Mouse (Mus musculus) liver, embryonic 12.5 days (tissue): ENCODE results near the gene Itgb2. TPM values are rescaled to one million over a fixed set of nuclear protein-coding genes. Genes with fewer than 3 reads are reported as not detected.

Experiments
- ATAC-seq: fragments of 200-750 bp; cut with Nextera tagmentation; 2 replicates; pipeline ENCODE4 v1.8.0; 2017; ENCODE audit warnings: moderate number of reproducible peaks, mild to moderate bottlenecking, moderate library complexity
- H3K27ac ChIP-seq: fragments of 300-500 bp; sonication (generic); 2 replicates; pipeline ENCODE4 v1.5.1; 2016; ENCODE audit warnings: mild to moderate bottlenecking
- H3K27me3 ChIP-seq: fragments of 300-500 bp; sonication (generic); replicated peaks from 2 replicates; pipeline ENCODE4 v1.6.1; 2016; ENCODE audit warnings: mild to moderate bottlenecking, moderate library complexity
- H3K36me3 ChIP-seq: fragments of 300-500 bp; sonication (generic); 2 replicates; pipeline ENCODE4 v1.6.1; 2016; ENCODE audit warnings: mild to moderate bottlenecking, moderate library complexity
- H3K4me1 ChIP-seq: fragments of 300-500 bp; sonication (generic); 2 replicates; pipeline ENCODE4 v1.6.1; 2016
- H3K4me2 ChIP-seq: fragments of 300-500 bp; sonication (generic); 2 replicates; pipeline ENCODE4 v1.6.1; 2016; ENCODE audit warnings: mild to moderate bottlenecking, moderate library complexity
- H3K4me3 ChIP-seq: fragments of 300-500 bp; sonication (generic); 2 replicates; pipeline ENCODE4 v1.5.1; 2016; ENCODE audit warnings: mild to moderate bottlenecking, moderate library complexity
- H3K9ac ChIP-seq: fragments of 300-500 bp; sonication (generic); 2 replicates; pipeline ENCODE4 v1.6.1; 2016; ENCODE audit warnings: mild to moderate bottlenecking, moderate library complexity
- H3K9me3 ChIP-seq: fragments of 300-500 bp; sonication (generic); replicated peaks from 2 replicates; pipeline ENCODE4 v1.6.1; 2016; ENCODE audit warnings: mild to moderate bottlenecking, moderate library complexity
- WGBS: fragments of 180-500 bp; shearing (Covaris S2); methylation state at CpG from one replicate; pipeline ENCODE4 v1.1.7; 2016; ENCODE audit not compliant: insufficient replicate concordance; 5-methylcytosine and 5-hydroxymethylcytosine counted together
- polyA plus RNA-seq: library from polyadenylated mRNA; unstranded; fragments of >200 nt; fragmentation: Nextera tagmentation; extraction: Ambion mirVana; gene quantifications from 2 replicates; pipeline ENCODE4 v1.2.1, GENCODE M21; 2016

The Itgb2 gene
- polyA plus RNA-seq, 1 experiment from 2014 or later, result 13.9 TPM

- peak within 1 kb of the TSS; percentile 81 for H3K9ac ChIP-seq
- no peaks in the 10 kb centered on the region for H3K9me3 ChIP-seq
- peak within 1 kb of the TSS; percentile 75 for H3K4me3 ChIP-seq
- H3K36me3 ChIP-seq, result peaks cover 12% of the 10 kb centered on the region
- H3K27ac ChIP-seq, result peak within 1 kb of the TSS; percentile 97
- WGBS, result 1% methylated on average over 64 of the region's 64 CpGs
- peaks cover 56% of the 10 kb centered on the region for H3K4me1 ChIP-seq
- peak; percentile 95 for ATAC-seq
- peak within 1 kb of the TSS; percentile 96 for H3K4me2 ChIP-seq
- H3K27me3 ChIP-seq, result no peaks in the 10 kb centered on the region
These were observed 51.6 kb downstream of the Itgb2 start, which contains the start of gene Pttg1ip for GRCm38 (mm10) chr10:77581408-77582284. Gene Pttg1ip, plus strand, starts transcription at chr10:77581720.

GRCm38 (mm10) chr10:77582285-77582618, 52.2 kb downstream of the Itgb2 start:
- peak overlapping the region; percentile 75 for H3K4me3 ChIP-seq
- peak overlapping the region; percentile 96 for H3K4me2 ChIP-seq
- H3K9me3 ChIP-seq, result no peaks in the 10 kb centered on the region
- H3K9ac ChIP-seq, result peak overlapping the region; percentile 81
- 8% methylated on average over 8 of the region's 8 CpGs for WGBS
- peaks cover 19% of the 10 kb centered on the region for H3K36me3 ChIP-seq
- H3K27me3 ChIP-seq, result no peaks in the 10 kb centered on the region
- peaks cover 62% of the 10 kb centered on the region for H3K4me1 ChIP-seq
- ATAC-seq, result peak; percentile 16
- peak overlapping the region; percentile 97 for H3K27ac ChIP-seq

- Histone ChIP-seq H3K27ac (peak overlapping the region; percentile 97), H3K4me1 (peaks cover 78% of the 10 kb centered on the region), H3K9me3 (no peaks in the 10 kb centered on the region), H3K27me3 (no peaks in the 10 kb centered on the region), H3K4me3 (peak overlapping the region; percentile 19), H3K36me3 (peaks cover 35% of the 10 kb centered on the region), H3K4me2 (peak overlapping the region; percentile 96), H3K9ac (peak overlapping the region; percentile 31; the same call in 1 of the 2 replicates)
- 21% methylated on average over 10 of the region's 10 CpGs for WGBS
- no peak for ATAC-seq
These were observed 53.9 kb downstream of the Itgb2 start for GRCm38 (mm10) chr10:77583795-77584422.

GRCm38 (mm10) chr10:77586637-77587036, 56.6 kb downstream of the Itgb2 start:
- Histone ChIP-seq H3K9me3 (no peaks in the 10 kb centered on the region), H3K27ac (no peak overlapping the region), H3K4me2 (no peak overlapping the region), H3K9ac (no peak overlapping the region), H3K27me3 (no peaks in the 10 kb centered on the region), H3K4me1 (peaks cover 89% of the 10 kb centered on the region), H3K36me3 (peaks cover 61% of the 10 kb centered on the region), H3K4me3 (no peak overlapping the region)
- no peak for ATAC-seq
- WGBS, result 88% methylated on average over 3 of the region's 3 CpGs

- ATAC-seq, result no peak
- WGBS, result 85% methylated on average over 6 of the region's 6 CpGs
- no peak overlapping the region for H3K9ac ChIP-seq
- peaks cover 67% of the 10 kb centered on the region for H3K36me3 ChIP-seq
- H3K27me3 ChIP-seq, result no peaks in the 10 kb centered on the region
- no peaks in the 10 kb centered on the region for H3K9me3 ChIP-seq
- no peak overlapping the region for H3K27ac ChIP-seq
- H3K4me3 ChIP-seq, result no peak overlapping the region
- no peak overlapping the region for H3K4me2 ChIP-seq
- peaks cover 89% of the 10 kb centered on the region for H3K4me1 ChIP-seq
These were observed 57.2 kb downstream of the Itgb2 start for GRCm38 (mm10) chr10:77587091-77587775.

GRCm38 (mm10) chr10:77588036-77588435, 58.0 kb downstream of the Itgb2 start:
- no peak overlapping the region for H3K9ac ChIP-seq
- no peak overlapping the region for H3K4me3 ChIP-seq
- 68% methylated on average over 2 of the region's 2 CpGs for whole genome bisulfite sequencing
- H3K27me3 ChIP-seq, result no peaks in the 10 kb centered on the region
- H3K4me2 ChIP-seq, result no peak overlapping the region
- H3K27ac ChIP-seq, result peak overlapping the region; percentile 81
- H3K9me3 ChIP-seq, result no peaks in the 10 kb centered on the region
- no peak for ATAC-seq
- peaks cover 81% of the 10 kb centered on the region for H3K4me1 ChIP-seq
- H3K36me3 ChIP-seq, result peaks cover 73% of the 10 kb centered on the region

- Histone ChIP-seq H3K4me1 (peaks cover 71% of the 10 kb centered on the region), H3K36me3 (peaks cover 82% of the 10 kb centered on the region), H3K9ac (no peak overlapping the region; the same call in 1 of the 2 replicates), H3K4me2 (peak overlapping the region; percentile 20; the same call in 1 of the 2 replicates), H3K9me3 (no peaks in the 10 kb centered on the region), H3K4me3 (no peak overlapping the region), H3K27ac (peak overlapping the region; percentile 81), H3K27me3 (no peaks in the 10 kb centered on the region)
- no peak for ATAC-seq
- WGBS, result 23% methylated on average over 7 of the region's 7 CpGs
These were observed 59.1 kb downstream of the Itgb2 start for GRCm38 (mm10) chr10:77589117-77589516.

GRCm38 (mm10) chr10:77589749-77590148, 59.7 kb downstream of the Itgb2 start:
- Histone ChIP-seq H3K27me3 (no peaks in the 10 kb centered on the region), H3K27ac (peak overlapping the region; percentile 81), H3K4me3 (no peak overlapping the region), H3K9ac (peak overlapping the region; percentile 14; the same call in 1 of the 2 replicates), H3K4me2 (peak overlapping the region; percentile 18; the same call in 1 of the 2 replicates), H3K4me1 (peaks cover 67% of the 10 kb centered on the region), H3K36me3 (peaks cover 89% of the 10 kb centered on the region), H3K9me3 (no peaks in the 10 kb centered on the region)
- no peak for ATAC-seq
- 71% methylated on average over 8 of the region's 8 CpGs for WGBS

GRCm38 (mm10) chr10:77590812-77591211, 60.8 kb downstream of the Itgb2 start:
- peak; percentile 89 for ATAC-seq
- H3K4me3 ChIP-seq, result no peak overlapping the region
- peak overlapping the region; percentile 36; the same call in 1 of the 2 replicates for H3K9ac ChIP-seq
- peak overlapping the region; percentile 18; the same call in 1 of the 2 replicates for H3K4me2 ChIP-seq
- WGBS, result 37% methylated on average over 6 of the region's 6 CpGs
- H3K27me3 ChIP-seq, result no peaks in the 10 kb centered on the region
- H3K9me3 ChIP-seq, result no peaks in the 10 kb centered on the region
- peaks cover 96% of the 10 kb centered on the region for H3K36me3 ChIP-seq
- H3K4me1 ChIP-seq, result peaks cover 59% of the 10 kb centered on the region
- peak overlapping the region; percentile 81 for H3K27ac ChIP-seq

- Histone ChIP-seq H3K4me1 (peaks cover 53% of the 10 kb centered on the region), H3K27ac (peak overlapping the region; percentile 38; the same call in 1 of the 2 replicates), H3K27me3 (no peaks in the 10 kb centered on the region), H3K4me3 (no peak overlapping the region), H3K9me3 (no peaks in the 10 kb centered on the region), H3K9ac (no peak overlapping the region), H3K4me2 (no peak overlapping the region), H3K36me3 (peaks cover 99% of the 10 kb centered on the region)
- WGBS, result 82% methylated on average over 6 of the region's 6 CpGs
- ATAC-seq, result no peak
These were observed 61.5 kb downstream of the Itgb2 start for GRCm38 (mm10) chr10:77591546-77591945.

- no peak overlapping the region for H3K4me3 ChIP-seq
- WGBS, result 68% methylated on average over 2 of the region's 2 CpGs
- no peaks in the 10 kb centered on the region for H3K27me3 ChIP-seq
- no peak for ATAC-seq
- peaks cover 7% of the 10 kb centered on the region for H3K4me1 ChIP-seq
- H3K36me3 ChIP-seq, result peaks cover 82% of the 10 kb centered on the region
- H3K4me2 ChIP-seq, result no peak overlapping the region
- H3K9ac ChIP-seq, result no peak overlapping the region
- no peaks in the 10 kb centered on the region for H3K9me3 ChIP-seq
- no peak overlapping the region for H3K27ac ChIP-seq
These were observed 66.0 kb downstream of the Itgb2 start for GRCm38 (mm10) chr10:77596060-77596459.
